Mouse (Mus musculus) intestine, embryonic 14.5 days (tissue): ENCODE data around the gene Fam222b. TPM values are rescaled to one million over a fixed set of nuclear protein-coding genes. Genes with fewer than 3 reads are reported as not detected.
"Not testable (repeated sequence)": the region's sequence is repeated elsewhere in the genome, so short reads cannot be mapped to it uniquely, and the experiment has no call there.

Experiments used
- ATAC-seq: fragments of 200-750 bp; cut with Nextera tagmentation; replicated peaks from 2 replicates; pipeline ENCODE4 v1.8.0; 2017; ENCODE audit warnings: low read depth, moderate number of reproducible peaks, moderate TSS enrichment, moderate library complexity; ENCODE audit not compliant: low FRiP score, low TSS enrichment
- DNase-seq: peaks from one replicate; pipeline ENCODE4 v3.0.0-alpha.2; 2018; ENCODE audit warnings: low spot score
- H3K27ac ChIP-seq: fragments of 300-500 bp; sonication (generic); 2 replicates; pipeline ENCODE4 v1.5.1; 2014; ENCODE audit warnings: low read depth, mild to moderate bottlenecking, control low read depth
- H3K27me3 ChIP-seq: fragments of 300-500 bp; sonication (generic); replicated peaks from 2 replicates; pipeline ENCODE4 v1.6.1; 2014; ENCODE audit warnings: low read length, control low read depth; ENCODE audit not compliant: control insufficient read depth, insufficient read depth
- H3K36me3 ChIP-seq: fragments of 300-500 bp; sonication (generic); 2 replicates; pipeline ENCODE4 v1.6.1; 2014; ENCODE audit warnings: low read length, control low read depth; ENCODE audit not compliant: control insufficient read depth, insufficient read depth
- H3K4me1 ChIP-seq: fragments of 300-500 bp; sonication (generic); replicated peaks from 2 replicates; pipeline ENCODE4 v1.6.1; 2014; ENCODE audit warnings: low read length, control low read depth, mixed read lengths; ENCODE audit not compliant: control insufficient read depth, insufficient read depth
- H3K4me2 ChIP-seq: fragments of 300-500 bp; sonication (generic); 2 replicates; pipeline ENCODE4 v1.6.1; 2014; ENCODE audit warnings: low read length
- H3K4me3 ChIP-seq: fragments of 300-500 bp; sonication (generic); 2 replicates; pipeline ENCODE4 v1.5.1; 2014; ENCODE audit warnings: low read depth, low read length, control low read depth, mixed read lengths
- H3K9ac ChIP-seq: fragments of 300-500 bp; sonication (generic); 2 replicates; pipeline ENCODE4 v1.6.1; 2014; ENCODE audit warnings: mild to moderate bottlenecking, low read length
- H3K9me3 ChIP-seq: fragments of 300-500 bp; sonication (generic); 2 replicates; pipeline ENCODE4 v1.6.1; 2016; ENCODE audit warnings: low read length, control low read depth; ENCODE audit not compliant: control insufficient read depth
- WGBS: fragments of 180-500 bp; shearing (Covaris S2); extraction: QIAGEN DNeasy Blood & Tissue Kit; methylation state at CpG from one replicate; pipeline ENCODE4 v1.1.7; 2014; 5-methylcytosine and 5-hydroxymethylcytosine counted together
- polyA plus RNA-seq: library from polyadenylated mRNA; unstranded; fragments of >200 nt; fragmentation: Nextera tagmentation; extraction: Ambion mirVana; gene quantifications from 2 replicates; pipeline ENCODE4 v1.2.1, GENCODE M21; 2014

Gene Fam222b
- polyA plus RNA-seq: 13.4 and 17.8 TPM in 2 replicates

DNA sequence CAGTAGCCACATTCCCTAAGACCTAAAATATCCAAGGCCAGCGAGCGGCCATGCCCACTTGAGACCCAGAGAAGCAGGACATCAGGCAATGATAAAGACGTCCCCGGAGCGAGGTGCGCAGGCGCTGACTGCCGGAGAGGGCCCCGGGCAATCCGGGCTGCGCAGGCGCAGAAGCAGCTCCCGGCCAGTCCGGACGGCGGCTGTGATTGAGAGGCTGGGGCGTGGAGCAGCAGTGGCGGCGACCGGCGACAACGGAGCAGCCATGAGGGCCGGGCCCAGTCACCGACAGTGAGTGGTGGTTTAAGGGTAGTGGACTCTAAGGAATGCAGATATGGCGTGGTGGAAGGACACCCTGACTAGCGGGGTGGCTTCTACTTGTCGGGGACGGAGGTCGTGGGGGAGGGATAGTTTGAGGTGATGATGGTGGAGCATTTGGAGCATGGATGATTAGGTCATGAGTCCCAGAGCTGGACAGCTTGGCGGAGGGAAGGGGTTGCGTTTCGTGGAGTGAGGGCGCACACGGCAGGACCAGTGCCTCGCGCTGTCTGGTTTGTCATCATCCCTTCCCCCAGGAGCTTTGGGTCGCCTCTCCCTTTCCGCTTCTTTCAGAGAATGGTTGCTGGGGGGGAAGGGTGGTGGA is at the start of gene Fam222b:
Gene Fam222b, plus strand, starts transcription at position 157 of the 640 bp plus-strand sequence.
- under 1% methylated on average over 38 of the region's 38 CpGs for WGBS
- peaks cover 19% of the 10 kb centered on the region for H3K4me1 ChIP-seq

DNA sequence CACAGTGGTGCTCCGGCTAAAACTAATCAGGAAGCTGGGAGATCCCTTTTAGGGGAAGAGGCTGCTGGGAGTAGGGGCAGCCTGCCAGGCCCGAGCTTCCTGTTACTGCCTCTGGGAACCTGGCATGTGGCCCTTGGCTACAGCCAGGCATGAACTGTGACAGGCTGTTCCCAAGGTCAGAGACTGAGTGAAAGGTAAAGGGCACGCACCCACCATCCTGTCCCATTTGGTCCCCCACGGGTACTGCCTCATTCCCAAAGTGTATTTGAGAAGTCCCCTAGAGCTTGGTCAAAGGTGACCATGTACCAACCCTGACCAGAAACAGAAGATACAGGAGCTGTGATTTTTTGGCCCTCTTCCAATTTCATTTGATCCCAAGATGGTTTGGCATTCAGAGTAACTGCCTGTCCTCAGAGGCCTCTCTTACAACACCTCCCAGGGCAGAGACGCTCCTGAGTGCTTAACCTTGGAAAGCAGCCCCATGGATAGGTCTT is 49.7 kb upstream of the Fam222b start:
- no peak overlapping the region for H3K27ac ChIP-seq
- no peak for ATAC-seq
- H3K4me1 ChIP-seq: no peaks in the 10 kb centered on the region
- no peak overlapping the region for H3K4me2 ChIP-seq
- H3K36me3 ChIP-seq: no peaks in the 10 kb centered on the region
- no peak overlapping the region for H3K4me3 ChIP-seq
- WGBS: 82% methylated on average over 5 of the region's 5 CpGs
- no peaks in the 10 kb centered on the region for H3K9me3 ChIP-seq
- no peak for DNase-seq
- H3K9ac ChIP-seq: no peak overlapping the region
- no peaks in the 10 kb centered on the region for H3K27me3 ChIP-seq

More for the DNA sequence above, at the start of gene Fam222b:
- ATAC-seq: peak; percentile 95
- H3K27me3 ChIP-seq: no peaks in the 10 kb centered on the region
- DNase-seq: peak; percentile 90
- peak within 1 kb of the TSS; percentile 77 for H3K4me3 ChIP-seq
- no peaks in the 10 kb centered on the region for H3K9me3 ChIP-seq
- peak within 1 kb of the TSS; percentile 17; the same call in 1 of the 2 replicates for H3K27ac ChIP-seq
- H3K36me3 ChIP-seq: no peaks in the 10 kb centered on the region
- peak within 1 kb of the TSS; percentile 73 for H3K4me2 ChIP-seq
- peak within 1 kb of the TSS; percentile 73 for H3K9ac ChIP-seq

DNA sequence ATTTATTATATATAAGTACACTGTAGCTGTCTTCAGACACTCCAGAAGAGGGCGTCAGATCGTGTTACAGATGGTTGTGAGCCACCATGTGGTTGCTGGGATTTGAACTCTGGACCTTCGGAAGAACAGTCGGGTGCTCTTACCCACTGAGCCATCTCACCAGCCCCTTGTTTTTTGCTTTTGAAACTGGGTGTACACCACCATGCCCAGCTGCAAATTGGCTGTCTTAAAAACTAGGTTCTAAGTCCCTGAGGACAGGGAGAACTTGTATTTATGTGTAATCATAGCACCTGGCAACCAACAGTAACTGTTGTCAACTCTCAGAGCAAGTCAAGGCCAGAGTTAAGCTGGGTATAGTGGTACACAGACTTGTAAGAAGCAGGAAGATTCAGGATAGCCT is 45.8 kb upstream of the Fam222b start:
- peaks cover 17% of the 10 kb centered on the region for H3K36me3 ChIP-seq

DNA sequence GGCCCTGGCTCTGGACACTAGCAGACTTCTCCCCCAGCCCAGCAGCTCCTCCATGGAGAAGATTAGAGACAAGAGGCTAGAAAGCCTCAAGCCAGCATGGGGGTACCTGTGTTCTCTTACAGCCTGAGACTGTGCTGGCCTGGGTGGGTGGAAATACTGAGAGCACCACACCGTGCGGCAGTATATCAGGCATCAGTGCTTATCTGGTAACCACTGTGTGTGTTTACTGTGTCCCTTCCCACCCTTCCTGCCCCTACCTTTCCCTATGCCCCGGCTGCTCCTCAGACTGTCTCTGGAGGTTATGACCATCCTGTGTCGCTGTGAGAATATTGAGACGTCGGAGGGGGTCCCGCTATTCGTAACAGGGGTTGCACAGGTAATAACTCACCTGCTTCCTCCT is 41.4 kb upstream of the Fam222b start:
- Histone ChIP-seq H3K9ac (no peak overlapping the region), H3K27ac (no peak overlapping the region), H3K4me1 (no peaks in the 10 kb centered on the region), H3K36me3 (peaks cover 36% of the 10 kb centered on the region), H3K27me3 (no peaks in the 10 kb centered on the region), H3K4me2 (no peak overlapping the region), H3K9me3 (no peaks in the 10 kb centered on the region), H3K4me3 (no peak overlapping the region)
- DNase-seq: no peak
- WGBS: 88% methylated on average over 8 of the region's 8 CpGs
- no peak for ATAC-seq

More for the DNA sequence above, 45.8 kb upstream of the Fam222b start:
- not testable (repeated sequence) for H3K27ac ChIP-seq, H3K9me3 ChIP-seq, H3K4me2 ChIP-seq, H3K4me3 ChIP-seq, H3K9ac ChIP-seq, H3K27me3 ChIP-seq, H3K4me1 ChIP-seq, DNase-seq, ATAC-seq
- WGBS: 94% methylated on average over 2 of the region's 4 CpGs

DNA sequence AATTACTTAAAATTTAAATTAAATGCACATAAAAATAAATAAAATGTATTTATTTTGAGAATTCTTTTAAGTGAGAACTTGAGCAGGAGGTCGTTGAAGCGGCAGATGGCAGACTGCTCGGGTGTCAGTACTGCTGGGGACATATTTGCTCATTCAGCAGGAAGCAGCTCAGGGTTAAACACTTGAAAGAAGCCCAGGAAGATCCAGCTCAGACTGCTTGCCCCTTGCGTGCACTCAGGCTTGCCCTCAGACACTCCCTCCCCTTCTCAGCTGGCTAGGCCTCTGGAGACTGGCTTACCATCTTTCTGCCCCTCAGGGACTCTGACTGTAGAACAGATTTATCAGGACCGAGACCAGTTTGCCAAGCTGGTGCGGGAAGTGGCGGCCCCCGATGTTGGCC is 37.5 kb upstream of the Fam222b start:
- ATAC-seq (no peak), DNase-seq (no peak)
- Histone ChIP-seq H3K27ac (no peak overlapping the region), H3K27me3 (no peaks in the 10 kb centered on the region), H3K9me3 (no peaks in the 10 kb centered on the region), H3K36me3 (peaks cover 42% of the 10 kb centered on the region), H3K4me2 (no peak overlapping the region), H3K9ac (no peak overlapping the region), H3K4me3 (no peak overlapping the region), H3K4me1 (no peaks in the 10 kb centered on the region)
- 85% methylated on average over 8 of the region's 8 CpGs for WGBS

DNA sequence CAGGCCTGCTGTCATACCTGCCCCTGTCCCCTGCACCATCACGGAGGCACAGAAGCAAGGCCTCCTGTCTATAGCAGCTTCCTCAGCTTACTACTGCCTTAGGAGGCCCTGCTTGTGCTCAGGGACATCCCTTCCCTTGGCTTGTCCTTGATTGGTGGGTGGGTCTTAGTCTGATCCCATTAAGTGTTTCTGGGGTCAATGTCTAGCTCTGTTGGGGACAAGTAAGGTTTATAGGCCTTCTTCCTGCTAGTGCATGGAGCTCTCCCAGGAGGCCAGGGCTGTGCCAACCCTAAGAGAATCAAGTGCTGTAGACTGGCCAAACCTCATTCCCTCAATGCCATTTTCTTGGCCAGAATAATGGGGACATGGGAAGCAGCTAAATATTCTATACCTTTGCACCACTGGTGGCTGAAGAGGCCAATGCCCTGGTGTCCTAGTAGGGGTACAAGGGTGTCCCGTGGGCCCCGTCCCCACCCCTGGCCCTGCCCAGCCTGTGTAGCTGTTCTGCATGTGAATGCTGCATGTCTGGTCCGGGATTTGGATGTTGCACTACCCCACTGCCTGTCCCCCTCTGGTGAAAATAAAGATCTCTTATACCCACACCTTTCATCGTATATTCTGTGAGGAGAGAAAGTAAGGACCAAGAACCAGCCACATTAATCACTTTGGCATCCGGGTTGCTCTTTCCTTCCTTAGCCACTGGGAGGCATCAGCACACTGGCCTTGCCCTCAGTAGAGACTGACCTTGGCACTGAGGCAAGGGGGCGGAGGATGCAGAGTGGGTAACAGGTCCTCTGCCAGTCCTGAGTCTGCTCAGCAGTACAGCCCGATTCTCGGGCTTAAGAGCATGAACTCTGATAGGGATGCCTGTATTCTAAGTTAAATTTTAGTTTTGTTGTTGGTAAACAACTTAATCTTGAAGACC is 34.4 kb upstream of the Fam222b start:
- WGBS: 65% methylated on average over 9 of the region's 9 CpGs
- Histone ChIP-seq H3K9ac (no peak overlapping the region), H3K27ac (no peak overlapping the region), H3K36me3 (peaks cover 31% of the 10 kb centered on the region), H3K27me3 (no peaks in the 10 kb centered on the region), H3K9me3 (no peaks in the 10 kb centered on the region), H3K4me2 (no peak overlapping the region), H3K4me1 (no peaks in the 10 kb centered on the region), H3K4me3 (no peak overlapping the region)
- peak; percentile 86; the same call in 1 of the 2 replicates for ATAC-seq
- DNase-seq: no peak

DNA sequence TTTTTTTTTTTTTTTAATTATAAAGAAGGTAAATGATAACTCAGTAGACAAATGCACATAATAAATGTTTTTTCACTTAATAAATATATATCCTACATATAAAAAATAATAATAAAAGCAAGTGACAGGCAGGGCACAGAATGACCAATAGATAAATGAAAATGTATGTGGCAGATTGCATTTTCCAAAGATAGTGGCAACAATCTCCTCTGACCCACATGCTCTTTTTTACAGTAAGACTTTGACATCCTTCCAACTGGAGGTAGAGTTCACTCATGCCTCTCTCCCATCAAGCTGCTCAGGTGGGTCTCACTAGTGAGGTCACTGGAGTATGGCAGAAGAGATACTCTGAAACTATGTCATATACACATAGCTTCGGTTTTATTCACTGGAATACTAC is 31.9 kb upstream of the Fam222b start:
- WGBS: 80% methylated on average over 1 of the region's 1 CpGs
- Histone ChIP-seq H3K27me3 (no peaks in the 10 kb centered on the region), H3K36me3 (peaks cover 24% of the 10 kb centered on the region), H3K9me3 (no peaks in the 10 kb centered on the region), H3K27ac (no peak overlapping the region), H3K4me3 (no peak overlapping the region), H3K9ac (no peak overlapping the region), H3K4me2 (no peak overlapping the region), H3K4me1 (no peaks in the 10 kb centered on the region)
- ATAC-seq: no peak
- DNase-seq: no peak

DNA sequence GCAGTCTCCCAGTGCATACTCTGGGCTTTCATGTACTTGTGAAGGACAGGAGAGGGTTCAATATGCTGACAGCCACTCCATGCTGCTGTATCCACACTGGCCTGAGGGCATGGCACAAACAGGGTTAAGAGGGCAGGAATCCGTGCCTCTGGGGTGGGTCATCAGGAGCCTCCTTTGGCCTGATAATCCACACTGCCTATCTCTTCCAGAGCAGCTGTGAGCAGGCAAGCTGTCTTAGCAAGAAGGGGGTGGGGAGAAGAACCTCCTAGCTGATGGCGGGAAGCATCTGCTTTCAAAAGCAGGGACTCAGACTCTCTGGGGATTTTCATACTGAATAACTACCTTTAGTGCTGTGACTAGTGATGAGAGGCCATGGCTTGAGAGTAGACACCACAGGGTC is 28.6 kb upstream of the Fam222b start:
- DNase-seq: no peak
- Histone ChIP-seq H3K4me3 (no peak overlapping the region), H3K27ac (no peak overlapping the region), H3K4me1 (no peaks in the 10 kb centered on the region), H3K36me3 (no peaks in the 10 kb centered on the region), H3K4me2 (no peak overlapping the region), H3K9me3 (no peaks in the 10 kb centered on the region), H3K9ac (no peak overlapping the region), H3K27me3 (no peaks in the 10 kb centered on the region)
- whole genome bisulfite sequencing: 38% methylated on average over 2 of the region's 2 CpGs
- ATAC-seq: no peak
